Mouse (Mus musculus): ENCODE results near the gene Khnyn. TPM values are rescaled to one million over a fixed set of nuclear protein-coding genes. Genes with fewer than 3 reads are reported as not detected.

Khnyn gene
- polyA plus RNA-seq, 1 experiment from 2014 or later: 23.2 TPM

DNA sequence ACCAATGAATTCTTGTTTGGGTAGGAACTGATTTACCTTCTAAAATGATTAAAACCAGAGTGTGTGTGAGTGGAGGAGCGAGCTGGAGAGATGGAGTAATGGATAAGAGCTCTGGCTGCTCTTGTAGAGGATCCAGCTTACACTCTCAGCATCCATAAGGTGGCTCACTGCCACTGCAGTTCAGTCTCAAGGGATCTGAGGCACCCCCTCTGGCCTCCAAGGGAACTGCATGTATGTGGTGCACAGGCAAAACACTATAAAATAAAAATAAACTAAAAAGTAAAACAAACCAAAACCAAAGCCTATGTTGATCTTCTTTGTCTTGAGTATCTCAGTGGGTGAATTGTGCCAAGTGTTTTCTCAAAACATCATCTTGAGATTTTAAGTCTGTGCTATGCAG is 5.1 kb upstream of the Khnyn start:
- DNase-seq (ENCODE audit: low spot score): no peak
- Histone ChIP-seq H3K4me1 (peaks cover 41% of the 10 kb centered on the region), H3K36me3 (no peaks in the 10 kb centered on the region), H3K27ac (no peak overlapping the region), H3K4me3 (no peak overlapping the region), H3K9me3 (no peaks in the 10 kb centered on the region), H3K27me3 (ENCODE audit: insufficient read depth, poor library complexity, severe bottlenecking) (no peaks in the 10 kb centered on the region)
- 34% methylated on average over 1 of the region's 1 CpGs for WGBS

DNA sequence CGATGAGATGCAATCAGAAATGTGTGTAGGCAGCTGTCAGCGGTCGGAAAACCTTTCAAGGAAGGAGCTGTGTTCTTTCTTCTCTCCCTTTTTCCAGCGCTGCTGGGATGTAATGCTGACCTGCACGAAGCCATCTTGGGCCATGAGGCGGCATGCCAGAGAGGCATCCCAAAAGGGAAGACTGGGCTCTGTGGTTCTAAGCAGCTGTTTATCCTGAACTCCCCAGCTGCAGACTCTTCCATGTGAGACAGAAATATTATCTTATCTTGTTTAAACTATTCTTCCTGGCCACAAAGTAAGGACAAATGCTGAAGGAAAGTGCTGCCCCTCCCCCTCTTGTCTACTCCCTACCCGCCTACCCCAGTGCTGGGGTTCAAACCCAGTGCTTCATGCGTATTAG is 3.8 kb upstream of the Khnyn start:
- H3K9me3 ChIP-seq: no peaks in the 10 kb centered on the region
- no peak for DNase-seq (ENCODE audit: low spot score)
- H3K36me3 ChIP-seq: no peaks in the 10 kb centered on the region
- H3K27ac ChIP-seq: no peak overlapping the region
- no peaks in the 10 kb centered on the region for H3K27me3 ChIP-seq (ENCODE audit: insufficient read depth, poor library complexity, severe bottlenecking)
- WGBS: 67% methylated on average over 8 of the region's 8 CpGs
- peaks cover 47% of the 10 kb centered on the region for H3K4me1 ChIP-seq
- H3K4me3 ChIP-seq: no peak overlapping the region

DNA sequence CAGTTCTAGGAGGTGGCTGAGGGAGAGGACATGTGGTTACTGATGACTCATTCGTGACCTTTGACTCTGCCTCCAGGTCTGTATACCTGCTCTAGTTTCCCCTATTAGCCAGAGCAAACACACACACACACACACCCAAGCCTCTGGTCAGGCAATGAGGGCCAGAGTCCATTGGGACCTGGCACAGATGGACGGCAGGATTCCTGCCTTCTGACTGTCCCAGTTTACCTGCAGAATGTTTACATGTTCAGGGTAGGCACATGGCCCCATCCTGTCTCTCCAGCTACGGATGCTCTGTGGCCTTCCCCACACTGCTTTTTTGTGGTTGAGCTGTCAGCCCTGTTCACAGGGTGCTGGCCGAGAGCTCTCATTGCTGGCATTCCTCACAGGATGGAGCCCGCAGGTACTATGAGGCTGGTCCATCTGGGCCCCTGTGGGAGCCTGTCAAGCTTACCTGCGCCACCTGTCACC is 2.5 kb upstream of the Khnyn start:
- peaks cover 59% of the 10 kb centered on the region for H3K4me1 ChIP-seq
- 0 out of 2 replicates have a peak overlapping the region, but pooled peaks have one; percentile 96 for H3K27ac ChIP-seq
- no peaks in the 10 kb centered on the region for H3K9me3 ChIP-seq
- H3K4me3 ChIP-seq: no peak overlapping the region
- H3K27me3 ChIP-seq (ENCODE audit: insufficient read depth, poor library complexity, severe bottlenecking): no peaks in the 10 kb centered on the region
- no peak for DNase-seq (ENCODE audit: low spot score)
- 52% methylated on average over 6 of the region's 6 CpGs for WGBS
- H3K36me3 ChIP-seq: peaks cover 12% of the 10 kb centered on the region

DNA sequence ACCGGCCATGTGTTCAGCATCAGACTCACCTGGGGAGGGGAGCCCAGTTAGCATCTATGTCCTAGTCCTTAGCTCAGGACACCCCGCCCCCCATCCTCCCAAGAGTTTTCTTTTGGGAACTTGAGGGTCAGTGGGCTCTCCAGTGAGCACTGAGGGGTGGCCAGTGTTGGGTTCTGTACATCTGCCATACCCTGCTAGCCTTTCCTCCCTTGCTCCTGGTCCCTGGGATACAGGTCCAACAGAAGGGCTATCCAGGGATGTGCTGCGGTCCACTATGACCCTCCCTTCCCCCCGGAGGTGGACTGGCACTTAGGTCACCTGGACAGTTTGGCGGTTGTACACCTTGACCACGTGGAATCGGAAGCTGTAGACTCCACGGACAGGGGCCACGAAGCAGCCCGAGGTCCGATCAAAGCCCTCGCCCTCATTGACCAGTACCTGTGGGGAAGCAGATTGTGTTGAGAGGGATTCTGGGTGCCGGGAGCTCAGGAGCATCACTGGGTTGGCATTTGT is 1.5 kb upstream of the Khnyn start:
- Histone ChIP-seq H3K9me3 (no peaks in the 10 kb centered on the region), H3K4me1 (peaks cover 54% of the 10 kb centered on the region), H3K27me3 (ENCODE audit: insufficient read depth, poor library complexity, severe bottlenecking) (no peaks in the 10 kb centered on the region), H3K27ac (peak overlapping the region; percentile 96; the same call in 1 of the 2 replicates), H3K4me3 (0 out of 2 replicates have a peak overlapping the region, but pooled peaks have one; percentile 0), H3K36me3 (peaks cover 22% of the 10 kb centered on the region)
- 92% methylated on average over 13 of the region's 13 CpGs for WGBS
- no peak for DNase-seq (ENCODE audit: low spot score)

DNA sequence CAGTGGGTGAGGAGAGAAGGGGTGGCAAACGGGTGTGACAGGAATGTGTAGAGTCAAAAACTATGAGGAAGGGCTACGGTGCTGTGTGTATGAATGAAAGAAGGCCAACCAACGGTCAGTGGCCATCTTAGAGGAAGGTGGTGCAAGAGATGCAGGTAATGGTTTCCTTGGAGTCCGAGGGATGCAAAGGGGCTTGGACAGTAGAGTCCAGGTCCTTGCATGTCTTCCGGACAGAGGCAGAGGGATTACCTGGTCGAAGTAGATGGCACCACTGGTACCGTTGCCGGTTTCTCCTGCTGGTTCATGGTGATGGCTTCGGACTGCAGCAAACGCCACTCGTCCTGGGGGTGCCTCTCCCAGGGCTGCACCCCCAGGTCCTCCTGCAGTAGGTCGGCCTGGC is 1.1 kb upstream of the Khnyn start:
- no peaks in the 10 kb centered on the region for H3K27me3 ChIP-seq (ENCODE audit: insufficient read depth, poor library complexity, severe bottlenecking)
- H3K36me3 ChIP-seq: peaks cover 27% of the 10 kb centered on the region
- H3K4me1 ChIP-seq: peaks cover 51% of the 10 kb centered on the region
- H3K4me3 ChIP-seq: peak overlapping the region; percentile 76; the same call in 1 of the 2 replicates
- 89% methylated on average over 12 of the region's 12 CpGs for WGBS
- no peaks in the 10 kb centered on the region for H3K9me3 ChIP-seq
- peak overlapping the region; percentile 96 for H3K27ac ChIP-seq
- no peak for DNase-seq (ENCODE audit: low spot score)

DNA sequence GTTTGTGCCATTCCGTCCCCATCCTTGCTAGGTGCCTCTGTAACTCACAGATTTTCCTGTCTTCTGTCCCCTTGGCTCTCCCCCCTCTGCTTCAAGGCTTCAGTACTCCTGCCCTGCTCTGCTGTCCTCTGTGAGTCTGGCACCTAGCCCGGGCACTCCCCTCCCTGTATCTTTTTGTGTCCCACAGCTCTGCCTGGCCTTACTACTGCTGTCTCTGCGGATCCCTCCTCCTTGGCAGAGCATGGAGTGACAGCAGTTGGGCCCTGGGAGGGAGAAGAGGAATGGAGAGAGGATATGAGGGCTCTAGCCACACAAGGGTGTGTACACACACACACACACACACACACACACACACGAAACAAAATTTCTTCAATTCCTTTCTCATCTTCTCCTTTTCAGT is 581 bp upstream of the Khnyn start, which contains the start of gene Cbln3:
Gene Cbln3 (minus strand): TSS at position 227 of the 400 bp plus-strand sequence.
- H3K36me3 ChIP-seq: peaks cover 32% of the 10 kb centered on the region
- peak within 1 kb of the TSS; percentile 96 for H3K27ac ChIP-seq
- no peaks in the 10 kb centered on the region for H3K27me3 ChIP-seq (ENCODE audit: insufficient read depth, poor library complexity, severe bottlenecking)
- peak within 1 kb of the TSS; percentile 76 for H3K4me3 ChIP-seq
- DNase-seq (ENCODE audit: low spot score): no peak
- H3K9me3 ChIP-seq: no peaks in the 10 kb centered on the region
- 37% methylated on average over 4 of the region's 4 CpGs for WGBS
- H3K4me1 ChIP-seq: peaks cover 51% of the 10 kb centered on the region

DNA sequence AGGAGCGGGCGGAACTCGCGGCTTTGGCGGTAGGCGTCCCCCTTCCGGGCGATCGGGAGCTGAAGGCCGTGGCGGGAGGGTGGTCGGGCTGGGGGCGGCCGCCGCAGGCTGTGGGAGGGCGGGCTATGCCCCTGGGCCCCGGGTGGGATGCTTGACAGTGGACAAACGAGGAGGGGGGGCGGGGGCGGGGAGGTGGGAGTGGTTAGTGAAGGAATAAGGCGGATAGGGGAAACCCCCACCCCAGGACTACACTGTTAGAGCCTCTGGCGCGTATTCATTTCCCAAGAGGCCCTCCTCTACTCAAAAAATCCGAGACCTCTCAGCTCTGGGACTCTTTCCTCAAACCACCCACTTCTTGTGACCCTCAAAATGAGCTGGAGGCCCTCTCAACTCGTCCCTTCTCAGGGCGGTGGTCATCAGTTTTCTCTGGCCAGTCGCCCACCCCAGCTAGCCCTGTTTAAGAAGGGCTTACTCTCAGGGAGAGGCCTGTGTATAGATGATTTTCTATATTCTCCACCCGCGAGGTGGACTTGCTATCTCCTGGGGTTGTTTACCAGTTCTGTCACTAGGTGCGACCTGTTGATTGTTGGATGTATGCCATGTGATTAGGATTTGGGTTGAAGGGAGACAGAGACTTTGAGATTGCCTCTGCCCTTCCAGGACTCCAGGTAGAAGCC is 505 bp downstream of the Khnyn start:
- DNase-seq (ENCODE audit: low spot score): no peak
- Histone ChIP-seq H3K36me3 (peaks cover 42% of the 10 kb centered on the region), H3K9me3 (no peaks in the 10 kb centered on the region), H3K4me1 (peaks cover 51% of the 10 kb centered on the region), H3K4me3 (peak overlapping the region; percentile 76), H3K27ac (peak overlapping the region; percentile 96), H3K27me3 (ENCODE audit: insufficient read depth, poor library complexity, severe bottlenecking) (no peaks in the 10 kb centered on the region)
- whole genome bisulfite sequencing: 1% methylated on average over 24 of the region's 30 CpGs

DNA sequence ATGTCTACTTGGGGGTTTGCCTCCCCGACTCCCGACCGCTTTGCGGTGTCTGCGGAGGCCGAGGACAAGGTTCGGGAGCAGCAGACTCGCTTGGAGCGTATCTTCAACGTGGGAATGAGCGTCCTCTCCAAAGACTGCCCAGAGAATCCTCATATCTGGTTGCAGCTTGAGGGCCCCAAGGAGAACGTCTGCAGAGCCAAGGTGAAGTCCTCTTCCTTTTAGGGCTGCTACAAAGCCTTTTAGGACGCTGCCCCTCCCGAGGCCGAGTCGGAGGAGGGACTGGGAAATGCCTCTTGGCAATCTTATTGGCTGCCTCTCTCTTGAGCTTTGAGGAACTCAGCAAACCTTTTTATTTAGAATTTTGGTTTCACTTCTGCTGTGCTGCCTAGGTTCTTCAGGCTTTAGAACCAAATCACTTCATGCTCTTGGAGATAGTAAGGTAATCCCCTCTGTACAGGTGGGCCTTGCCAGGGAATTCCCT is 1.1 kb downstream of the Khnyn start:
- 4% methylated on average over 16 of the region's 16 CpGs for WGBS
- Histone ChIP-seq H3K4me3 (peak overlapping the region; percentile 76), H3K36me3 (peaks cover 47% of the 10 kb centered on the region), H3K27ac (peak overlapping the region; percentile 96), H3K9me3 (no peaks in the 10 kb centered on the region), H3K4me1 (peaks cover 51% of the 10 kb centered on the region), H3K27me3 (ENCODE audit: insufficient read depth, poor library complexity, severe bottlenecking) (no peaks in the 10 kb centered on the region)
- DNase-seq (ENCODE audit: low spot score): no peak

DNA sequence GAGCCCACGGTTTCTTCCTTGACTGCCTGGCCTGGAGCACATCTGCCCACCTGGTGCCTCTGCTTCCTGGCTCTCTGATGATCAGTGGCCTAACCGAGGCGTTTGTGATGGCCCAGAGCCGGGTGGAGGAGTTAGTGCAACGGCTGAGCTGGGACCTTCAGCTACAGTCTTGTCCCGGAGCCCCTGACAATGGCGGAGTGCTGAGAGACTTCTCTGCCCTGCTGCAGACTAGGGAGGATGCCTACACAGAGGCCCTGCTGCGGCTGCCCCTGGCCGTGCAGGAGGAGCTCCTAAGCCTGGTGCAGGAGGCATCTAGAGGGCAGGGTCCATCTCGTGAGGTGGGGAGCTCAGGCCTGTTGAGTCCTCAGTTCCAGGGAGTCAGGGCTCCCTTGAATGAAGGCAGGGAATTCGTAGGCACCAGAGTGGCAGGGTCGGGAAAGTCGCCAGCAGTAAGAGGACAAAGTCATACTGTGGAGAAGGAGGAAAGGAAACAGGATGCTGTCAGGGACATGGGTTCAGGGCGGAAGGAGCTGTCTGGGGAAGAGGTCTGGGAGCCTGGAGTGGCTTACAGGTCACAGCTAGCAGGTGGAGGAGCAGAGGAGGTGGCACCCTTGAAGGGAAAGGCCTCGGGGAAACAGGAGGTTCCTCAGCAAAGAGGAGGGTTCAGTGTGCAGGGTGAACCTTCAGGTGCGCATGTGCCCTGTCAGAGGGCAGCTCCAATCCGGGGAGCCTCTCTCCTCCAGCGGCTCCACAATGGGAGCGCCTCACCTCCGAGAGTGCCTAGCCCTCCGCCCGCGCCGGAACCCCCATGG is 2.0 kb downstream of the Khnyn start:
- DNase-seq (ENCODE audit: low spot score): no peak
- H3K4me3 ChIP-seq: peak overlapping the region; percentile 76; the same call in 1 of the 2 replicates
- H3K4me1 ChIP-seq: peaks cover 51% of the 10 kb centered on the region
- no peaks in the 10 kb centered on the region for H3K27me3 ChIP-seq (ENCODE audit: insufficient read depth, poor library complexity, severe bottlenecking)
- H3K27ac ChIP-seq: no peak overlapping the region; the same call in 1 of the 2 replicates
- peaks cover 56% of the 10 kb centered on the region for H3K36me3 ChIP-seq
- 75% methylated on average over 24 of the region's 24 CpGs for WGBS
- H3K9me3 ChIP-seq: no peaks in the 10 kb centered on the region

DNA sequence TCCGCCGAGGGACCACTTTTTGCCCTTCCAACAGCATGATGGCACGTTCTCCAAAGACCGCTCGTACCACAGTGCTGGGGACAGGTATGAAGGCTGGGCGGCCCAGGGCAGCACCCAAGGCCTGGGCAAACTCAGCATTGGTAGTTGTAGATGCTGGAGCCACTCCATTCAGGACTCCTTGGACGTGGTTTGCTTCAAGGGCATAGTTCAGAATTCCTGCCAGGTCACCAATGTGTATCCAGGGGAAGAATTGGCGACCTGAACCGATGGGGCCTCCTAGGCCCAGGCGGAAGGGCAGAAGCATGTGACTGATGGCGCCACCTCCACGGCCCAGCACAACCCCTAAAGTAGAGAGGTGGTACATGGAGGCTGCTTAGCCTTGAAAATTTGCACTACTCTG is 12.9 kb downstream of the Khnyn start:
- no peak overlapping the region for H3K27ac ChIP-seq
- 91% methylated on average over 12 of the region's 12 CpGs for WGBS
- H3K9me3 ChIP-seq: no peaks in the 10 kb centered on the region
- H3K4me1 ChIP-seq: peaks cover 26% of the 10 kb centered on the region
- H3K4me3 ChIP-seq: no peak overlapping the region
- peaks cover 58% of the 10 kb centered on the region for H3K36me3 ChIP-seq
- no peaks in the 10 kb centered on the region for H3K27me3 ChIP-seq (ENCODE audit: insufficient read depth, poor library complexity, severe bottlenecking)
- DNase-seq (ENCODE audit: low spot score): no peak

DNA sequence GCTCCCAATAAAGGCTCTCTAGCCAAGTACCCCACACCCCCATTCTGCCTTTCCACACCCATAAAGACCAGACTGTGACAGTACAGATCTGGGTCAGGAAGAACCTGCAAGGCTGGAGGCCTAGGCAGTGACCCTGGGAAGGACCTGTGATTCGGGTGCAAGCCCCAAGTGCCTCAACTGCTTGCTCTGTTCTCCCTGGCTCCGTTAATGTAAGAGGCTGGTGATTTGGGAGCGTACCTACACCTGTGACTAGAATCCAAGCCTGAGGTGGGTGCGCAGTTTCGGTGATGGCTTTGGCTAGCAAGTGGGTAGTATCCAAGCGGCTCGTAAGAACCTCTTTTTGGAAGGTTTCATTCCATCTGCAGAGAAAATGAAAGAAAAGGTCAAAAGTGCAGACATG is 14.2 kb downstream of the Khnyn start:
- 90% methylated on average over 7 of the region's 7 CpGs for WGBS
- Histone ChIP-seq H3K4me1 (peaks cover 26% of the 10 kb centered on the region), H3K36me3 (peaks cover 46% of the 10 kb centered on the region), H3K27me3 (ENCODE audit: insufficient read depth, poor library complexity, severe bottlenecking) (no peaks in the 10 kb centered on the region), H3K27ac (peak overlapping the region; percentile 89), H3K9me3 (no peaks in the 10 kb centered on the region), H3K4me3 (peak overlapping the region; percentile 65; the same call in 1 of the 2 replicates)
- no peak for DNase-seq (ENCODE audit: low spot score)

DNA sequence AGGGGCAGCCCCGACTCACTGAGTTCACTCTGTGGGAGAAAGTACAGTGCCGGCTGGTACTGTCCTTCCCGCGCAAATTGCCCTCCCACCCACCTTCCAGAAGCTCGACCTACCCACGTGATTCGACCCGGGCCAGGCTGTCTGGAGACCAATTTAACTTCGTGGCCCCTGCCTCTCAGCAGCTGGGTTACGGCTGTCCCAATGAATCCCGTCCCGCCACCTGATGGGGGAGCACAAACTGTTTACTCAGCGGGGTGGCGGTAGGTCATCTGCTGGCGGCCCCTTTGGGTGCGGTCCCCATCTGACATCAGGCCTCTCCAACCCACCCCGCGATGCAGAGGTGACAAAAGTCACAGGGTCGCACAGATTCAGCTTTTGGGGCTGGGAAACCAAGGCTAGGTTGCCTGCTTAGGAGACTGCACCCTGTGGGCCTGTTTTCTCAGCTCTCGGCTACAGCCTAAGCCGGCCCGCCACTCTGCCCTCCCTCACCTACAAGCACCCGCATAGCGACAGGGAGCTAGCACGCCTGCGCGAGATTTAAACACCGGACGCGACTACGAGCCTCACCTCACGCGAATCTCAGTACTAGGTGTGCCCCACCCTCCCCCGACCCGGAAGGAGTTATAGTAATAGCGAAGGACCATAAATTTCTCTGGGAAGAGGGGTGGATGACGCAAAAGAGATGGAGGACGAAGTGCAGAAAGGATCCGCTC is 15.1 kb downstream of the Khnyn start, which contains the start of gene Sdr39u1:
Gene Sdr39u1 (minus strand): TSS at position 593 of the 713 bp plus-strand sequence.
- peak within 1 kb of the TSS; percentile 65 for H3K4me3 ChIP-seq
- peak within 1 kb of the TSS; percentile 89 for H3K27ac ChIP-seq
- WGBS: 3% methylated on average over 39 of the region's 39 CpGs
- H3K27me3 ChIP-seq (ENCODE audit: insufficient read depth, poor library complexity, severe bottlenecking): no peaks in the 10 kb centered on the region
- H3K9me3 ChIP-seq: no peaks in the 10 kb centered on the region
- DNase-seq (ENCODE audit: low spot score): peak; percentile 91
- H3K36me3 ChIP-seq: peaks cover 37% of the 10 kb centered on the region
- peaks cover 26% of the 10 kb centered on the region for H3K4me1 ChIP-seq
